Mouse (Mus musculus): Measurements from ENCODE around the gene Magoh.
A peak's percentile ranks its signal among the peaks of the same experiment; 100 is the strongest.

Magoh gene

GRCm38 (mm10) chr4:107920336-107920735 lies 40.8 kb downstream of the Magoh start:
- H3K27me3 ChIP-seq (ENCODE audit: control insufficient read depth, insufficient read depth, low read length, poor library complexity, severe bottlenecking), result no peaks in the 10 kb centered on the region
- no peak for DNase-seq (ENCODE audit: low read depth, low spot score)

DNA sequence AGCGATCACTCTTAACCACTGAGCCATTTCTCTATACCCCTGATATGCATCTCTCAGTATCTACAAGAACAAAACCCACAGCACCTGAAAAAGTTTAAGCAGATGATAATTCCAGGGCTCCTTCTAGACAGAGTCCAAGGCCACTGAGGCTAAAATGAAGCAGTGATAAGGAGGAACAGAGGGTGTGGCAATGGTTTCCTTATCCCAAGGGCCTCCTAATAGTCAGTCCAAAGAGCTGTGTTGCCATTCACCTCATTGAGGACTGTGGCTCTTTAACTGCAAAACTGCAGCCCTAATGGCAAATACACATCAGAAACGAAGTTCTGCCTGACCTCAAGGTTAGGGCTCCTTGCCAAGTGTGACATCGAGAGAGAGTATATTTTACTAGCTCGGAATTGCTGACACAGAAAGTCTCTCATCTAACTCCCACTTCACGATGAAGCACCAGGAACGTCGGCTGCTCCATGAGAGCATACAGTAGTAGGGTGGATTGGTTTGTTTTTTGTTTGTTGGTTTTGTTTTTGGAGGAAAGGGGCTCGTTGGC lies 41.7 kb downstream of the Magoh start:
- no peaks in the 10 kb centered on the region for H3K36me3 ChIP-seq (ENCODE audit: control insufficient read depth, insufficient read depth, low read length, poor library complexity, severe bottlenecking)
- DNase-seq (ENCODE audit: low read depth, low spot score), result no peak
- no peaks in the 10 kb centered on the region for H3K27me3 ChIP-seq (ENCODE audit: control insufficient read depth, insufficient read depth, low read length, poor library complexity, severe bottlenecking)

More at GRCm38 (mm10) chr4:107920336-107920735, 40.8 kb downstream of the Magoh start:
- H3K36me3 ChIP-seq (ENCODE audit: control insufficient read depth, insufficient read depth, low read length, poor library complexity, severe bottlenecking), result no peaks in the 10 kb centered on the region

GRCm38 (mm10) chr4:107921952-107922351 lies 42.4 kb downstream of the Magoh start:
- Histone ChIP-seq H3K27me3 (ENCODE audit: control insufficient read depth, insufficient read depth, low read length, poor library complexity, severe bottlenecking) (no peaks in the 10 kb centered on the region), H3K36me3 (ENCODE audit: control insufficient read depth, insufficient read depth, low read length, poor library complexity, severe bottlenecking) (no peaks in the 10 kb centered on the region)
- DNase-seq (ENCODE audit: low read depth, low spot score), result no peak

- no peaks in the 10 kb centered on the region for H3K27me3 ChIP-seq (ENCODE audit: control insufficient read depth, insufficient read depth, low read length, poor library complexity, severe bottlenecking)
- DNase-seq (ENCODE audit: low read depth, low spot score), result peak; percentile 96
- no peaks in the 10 kb centered on the region for H3K36me3 ChIP-seq (ENCODE audit: control insufficient read depth, insufficient read depth, low read length, poor library complexity, severe bottlenecking)
Observed at GRCm38 (mm10) chr4:107923145-107923802, 43.7 kb downstream of the Magoh start, which contains the start of gene Cpt2. Gene Cpt2, minus strand, starts transcription at chr4:107923610.

DNA sequence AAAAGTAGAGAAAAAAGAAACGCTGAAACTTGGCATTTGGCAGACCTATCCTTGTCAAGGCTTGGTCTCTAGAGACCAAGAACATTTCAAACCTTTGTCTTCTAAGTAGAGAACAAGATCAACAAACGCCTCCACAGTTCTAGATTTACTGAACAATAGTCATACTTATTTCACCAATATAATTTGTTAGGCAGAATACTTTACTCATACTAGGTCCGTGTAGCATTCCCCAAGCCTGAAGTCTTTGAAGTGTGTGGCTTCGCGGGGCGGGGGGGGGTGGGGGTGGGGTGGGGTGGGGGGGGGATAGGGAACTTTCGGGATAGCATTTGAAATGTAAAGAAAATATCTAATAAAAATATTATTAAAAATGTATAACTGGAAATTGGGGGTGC lies 44.2 kb downstream of the Magoh start:
- Histone ChIP-seq H3K27me3 (ENCODE audit: control insufficient read depth, insufficient read depth, low read length, poor library complexity, severe bottlenecking) (no peaks in the 10 kb centered on the region), H3K36me3 (ENCODE audit: control insufficient read depth, insufficient read depth, low read length, poor library complexity, severe bottlenecking) (no peaks in the 10 kb centered on the region)
- DNase-seq (ENCODE audit: low read depth, low spot score), result no peak

DNA sequence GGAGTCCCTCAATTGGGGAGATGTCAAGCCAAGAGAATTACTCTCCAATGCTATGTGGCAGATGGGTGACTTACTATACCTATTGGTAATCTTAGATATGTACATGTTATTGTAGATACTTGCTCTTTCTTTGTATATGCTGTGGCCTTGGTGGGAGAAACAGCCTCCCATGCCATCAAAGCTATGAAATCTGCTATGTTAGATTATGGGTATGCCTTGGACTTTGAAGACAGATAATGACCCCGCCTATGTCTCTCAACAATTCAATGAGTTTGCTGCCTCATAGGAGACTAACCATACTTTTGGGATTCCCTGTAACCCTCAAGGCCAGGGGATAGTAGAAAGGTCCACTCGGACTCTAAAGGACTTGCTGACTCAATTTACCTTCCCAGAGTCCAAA lies 48.7 kb downstream of the Magoh start:
- no peaks in the 10 kb centered on the region for H3K36me3 ChIP-seq (ENCODE audit: control insufficient read depth, insufficient read depth, low read length, poor library complexity, severe bottlenecking)

GRCm38 (mm10) chr4:107928726-107929125 lies 49.2 kb downstream of the Magoh start:
- H3K27me3 ChIP-seq (ENCODE audit: control insufficient read depth, insufficient read depth, low read length, poor library complexity, severe bottlenecking), result no peaks in the 10 kb centered on the region
- no peak for DNase-seq (ENCODE audit: low read depth, low spot score)
- no peaks in the 10 kb centered on the region for H3K36me3 ChIP-seq (ENCODE audit: control insufficient read depth, insufficient read depth, low read length, poor library complexity, severe bottlenecking)

More for the DNA sequence above, 48.7 kb downstream of the Magoh start:
- H3K27me3 ChIP-seq (ENCODE audit: control insufficient read depth, insufficient read depth, low read length, poor library complexity, severe bottlenecking), result no peaks in the 10 kb centered on the region
- no peak for DNase-seq (ENCODE audit: low read depth, low spot score)

DNA sequence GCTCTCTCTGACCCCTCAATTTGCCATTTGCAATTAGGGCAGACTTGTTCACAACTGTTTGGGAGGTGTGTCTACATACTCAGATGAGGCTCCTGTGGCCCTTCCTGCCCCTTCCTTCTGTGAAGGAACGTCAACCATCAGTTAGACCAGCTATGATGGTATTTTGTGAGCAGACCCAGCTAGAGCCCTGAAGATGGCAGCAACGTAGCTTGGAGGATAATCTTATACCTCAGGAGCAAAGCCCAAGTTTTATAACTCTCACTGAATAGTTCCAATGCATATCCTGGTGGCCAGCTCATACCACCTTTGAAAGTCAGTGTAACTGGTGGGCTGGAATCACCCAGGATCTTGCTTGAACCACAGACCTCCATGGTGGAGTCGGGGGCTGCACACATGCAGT lies 51.9 kb downstream of the Magoh start:
- no peak for DNase-seq (ENCODE audit: low read depth, low spot score)
- H3K27me3 ChIP-seq (ENCODE audit: control insufficient read depth, insufficient read depth, low read length, poor library complexity, severe bottlenecking), result no peaks in the 10 kb centered on the region

GRCm38 (mm10) chr4:107933239-107933638 lies 53.7 kb downstream of the Magoh start:
- no peak for DNase-seq (ENCODE audit: low read depth, low spot score)
- H3K27me3 ChIP-seq (ENCODE audit: control insufficient read depth, insufficient read depth, low read length, poor library complexity, severe bottlenecking), result no peaks in the 10 kb centered on the region
- no peaks in the 10 kb centered on the region for H3K36me3 ChIP-seq (ENCODE audit: control insufficient read depth, insufficient read depth, low read length, poor library complexity, severe bottlenecking)

More for the DNA sequence above, 51.9 kb downstream of the Magoh start:
- no peaks in the 10 kb centered on the region for H3K36me3 ChIP-seq (ENCODE audit: control insufficient read depth, insufficient read depth, low read length, poor library complexity, severe bottlenecking)

- DNase-seq (ENCODE audit: low read depth, low spot score), result peak; percentile 52
- Histone ChIP-seq H3K27me3 (ENCODE audit: control insufficient read depth, insufficient read depth, low read length, poor library complexity, severe bottlenecking) (no peaks in the 10 kb centered on the region), H3K36me3 (ENCODE audit: control insufficient read depth, insufficient read depth, low read length, poor library complexity, severe bottlenecking) (no peaks in the 10 kb centered on the region)
Observed at GRCm38 (mm10) chr4:107935254-107935653, 55.7 kb downstream of the Magoh start.

Data from splenic B cell, adult 2 months (primary cell).